Mouse (Mus musculus) T-helper 1 cell (primary cell): ENCODE measurements around the gene Fam78a.

Experiments
- in situ Hi-C: fragments of 300-600 bp; cut with MboI, MseI; formaldehyde crosslinking; loops from one replicate; pipeline ENCODE4 v1.15.1; 2025; ENCODE audit warnings: high pct_unique_total_duplicates

Gene Fam78a

GRCm38 (mm10) chr2:32084111-32084871 is at the start of gene Fam78a:
Fam78a (minus strand) TSS chr2:32084857.
- in situ Hi-C loops = no loop called here

- in situ Hi-C loops = loop anchor here (5.0 kb wide), 1 partner anchor 58 kb away; no protein-coding TSS in a partner anchor
These were observed 49.4 kb upstream of the Fam78a start for GRCm38 (mm10) chr2:32134039-32134438.

DNA sequence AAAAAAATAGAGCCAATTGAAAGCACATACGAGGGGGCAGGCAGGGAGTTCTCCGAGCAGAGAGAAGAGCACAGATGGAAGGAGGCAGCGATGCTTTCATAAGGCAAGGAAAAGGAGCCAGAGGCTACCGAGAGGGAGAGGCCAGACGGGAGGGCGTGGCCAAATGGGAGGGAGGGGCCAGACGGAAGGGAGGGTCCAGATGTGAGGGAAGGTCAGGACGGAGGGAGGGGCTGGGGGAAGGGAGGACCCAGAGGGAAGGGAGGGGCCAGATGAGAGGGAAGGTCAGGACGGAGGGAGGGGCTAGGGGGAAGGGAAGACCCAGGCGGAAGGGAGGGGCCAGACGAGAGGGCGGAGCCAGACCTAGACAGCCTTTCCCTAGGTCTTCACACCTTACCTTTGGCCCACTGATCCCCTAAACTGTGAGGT is 47.9 kb upstream of the Fam78a start:
- in situ Hi-C loops = loop anchor here (5.0 kb wide), 1 partner anchor 60 kb away; no protein-coding TSS in a partner anchor

DNA sequence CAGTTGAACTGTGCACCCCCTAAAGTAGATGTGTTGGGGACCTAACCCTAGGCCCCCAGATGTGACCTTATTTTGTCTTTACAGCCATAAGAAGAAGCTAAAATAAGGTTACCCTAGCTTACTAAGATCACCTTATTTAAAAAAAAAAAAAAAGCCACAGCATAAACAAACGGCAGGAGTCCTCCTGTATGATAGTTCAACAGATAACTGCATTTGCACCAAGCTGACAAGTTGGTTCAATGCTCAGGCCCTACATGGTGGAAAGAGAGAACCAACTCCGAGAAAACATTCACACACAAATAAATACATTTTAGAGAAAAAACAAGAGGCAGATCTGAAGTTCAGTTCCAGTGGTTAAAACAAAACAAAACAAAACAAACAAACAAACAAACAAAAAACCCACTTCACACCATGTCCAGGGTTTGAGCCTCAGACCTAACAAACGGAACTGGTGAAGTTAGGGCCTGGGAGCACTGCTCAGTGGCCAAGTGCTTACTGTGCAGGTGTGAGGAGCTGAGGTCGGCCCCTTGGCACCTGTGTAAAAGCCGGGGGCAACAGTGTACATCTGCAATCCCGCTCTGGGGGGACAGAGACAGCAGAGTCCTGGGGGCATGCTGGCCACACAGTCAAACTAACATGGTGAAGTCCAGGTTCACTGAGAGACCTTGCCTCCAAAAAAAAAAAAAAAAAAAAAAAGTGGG is 47.4 kb upstream of the Fam78a start:
- in situ Hi-C loops = loop anchor here (5.0 kb wide), 1 partner anchor 60 kb away; no protein-coding TSS in a partner anchor

GRCm38 (mm10) chr2:32131205-32131834 is 46.7 kb upstream of the Fam78a start:
- in situ Hi-C loops = loop anchor here (5.0 kb wide), 1 partner anchor 61 kb away; no protein-coding TSS in a partner anchor

DNA sequence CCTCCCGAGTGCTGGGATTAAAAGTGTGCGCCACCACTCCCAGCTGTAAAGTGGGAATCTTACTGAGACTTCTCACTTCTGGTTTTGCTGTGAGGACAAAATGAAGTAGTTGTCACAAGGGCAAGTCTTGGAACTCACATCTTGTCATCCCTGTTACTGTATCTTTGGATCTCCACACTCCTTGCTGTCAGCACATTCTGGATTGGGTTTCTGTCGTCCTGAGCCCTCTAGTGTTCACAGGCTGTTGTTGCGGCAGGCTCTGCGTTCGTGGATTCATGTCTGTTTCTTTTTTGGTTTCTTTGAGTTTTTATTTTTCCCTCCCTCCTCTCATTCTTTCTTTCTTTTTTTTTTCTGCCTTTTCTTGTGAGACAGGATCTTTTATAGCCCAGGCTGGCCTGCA is 45.8 kb upstream of the Fam78a start:
- in situ Hi-C loops = loop anchor here (5.0 kb wide), 1 partner anchor 62 kb away; no protein-coding TSS in a partner anchor

GRCm38 (mm10) chr2:32129383-32130074 is 44.9 kb upstream of the Fam78a start:
- in situ Hi-C loops = loop anchor here (5.0 kb wide), 2 partner anchors 42 to 63 kb away; no protein-coding TSS in a partner anchor

- in situ Hi-C loops = loop anchor here (5.0 kb wide), 1 partner anchor 41 kb away; no protein-coding TSS in a partner anchor
These were observed 43.8 kb upstream of the Fam78a start for GRCm38 (mm10) chr2:32128536-32128841.

- in situ Hi-C loops = loop anchor here (5.0 kb wide), 1 partner anchor 41 kb away; no protein-coding TSS in a partner anchor
These were observed 43.2 kb upstream of the Fam78a start for GRCm38 (mm10) chr2:32127653-32128535.

GRCm38 (mm10) chr2:32121785-32122184 is 37.1 kb upstream of the Fam78a start:
- in situ Hi-C loops = no loop called here

- in situ Hi-C loops = no loop called here
These were observed 36.5 kb upstream of the Fam78a start for GRCm38 (mm10) chr2:32121150-32121549.

GRCm38 (mm10) chr2:32119802-32120750 is 35.4 kb upstream of the Fam78a start:
- in situ Hi-C loops = no loop called here

- in situ Hi-C loops = no loop called here
These were observed 31.2 kb upstream of the Fam78a start for GRCm38 (mm10) chr2:32115851-32116268.

GRCm38 (mm10) chr2:32112548-32112947 is 27.9 kb upstream of the Fam78a start:
- in situ Hi-C loops = no loop called here

DNA sequence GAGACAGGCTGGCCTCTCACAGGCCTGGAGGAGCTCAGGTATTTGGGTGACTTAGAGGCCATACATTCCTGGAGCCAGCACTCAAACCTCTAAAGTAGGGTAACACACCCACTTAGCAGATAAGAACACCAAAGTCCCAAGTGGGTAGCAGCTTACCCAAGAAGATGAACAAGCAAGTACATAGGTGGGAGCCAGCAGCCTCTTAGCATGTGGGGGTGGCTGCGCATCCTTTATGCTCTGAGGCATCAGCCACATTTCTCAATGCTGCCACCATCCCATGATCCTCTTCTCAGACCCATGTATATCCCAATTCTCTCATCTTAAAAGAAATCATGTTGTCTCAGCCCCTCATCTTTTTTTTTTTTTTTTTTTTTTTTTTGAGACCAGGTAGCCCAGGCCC is 26.6 kb upstream of the Fam78a start:
- in situ Hi-C loops = no loop called here

- in situ Hi-C loops = no loop called here
These were observed 21.3 kb upstream of the Fam78a start for GRCm38 (mm10) chr2:32105930-32106329.

- in situ Hi-C loops = no loop called here
These were observed 20.7 kb upstream of the Fam78a start for GRCm38 (mm10) chr2:32105117-32105913.

- in situ Hi-C loops = no loop called here
These were observed 19.5 kb upstream of the Fam78a start for GRCm38 (mm10) chr2:32104122-32104521.
